Mouse (Mus musculus): ENCODE data around the gene Aplp2. TPM values are rescaled to one million over a fixed set of nuclear protein-coding genes. Genes with fewer than 3 reads are reported as not detected.

Aplp2 gene
- polyA plus RNA-seq, 1 experiment = 47.3 TPM

GRCm38 (mm10) chr9:31203068-31203467 lies 8.5 kb downstream of the Aplp2 start:
- H3K4me3 ChIP-seq (ENCODE audit: insufficient read depth, poor library complexity, severe bottlenecking) = no peak overlapping the region
- peaks cover 12% of the 10 kb centered on the region for H3K79me3 ChIP-seq (ENCODE audit: low read depth)
- TF ChIP-seq MAX (IDR thresholded peaks at IDR 0.05) = peak; percentile 23
- no peak for TF ChIP-seq CEBPB (IDR thresholded peaks at IDR 0.05; ENCODE audit: low read depth)
- TF ChIP-seq CTCF (IDR thresholded peaks at IDR 0.05; ENCODE audit: control insufficient read depth, insufficient read depth, insufficient read length) = no peak
- peak; percentile 35 for TF ChIP-seq MYOD1 (IDR thresholded peaks at IDR 0.05; ENCODE audit: control insufficient read depth, insufficient read length, low read depth)
- no peak for TF ChIP-seq USF1 (IDR thresholded peaks at IDR 0.05; ENCODE audit: low read depth)
- H3K36me3 ChIP-seq (ENCODE audit: control insufficient read depth, insufficient read depth) = no peaks in the 10 kb centered on the region
- no peak overlapping the region for H3ac ChIP-seq (ENCODE audit: control insufficient read depth, insufficient read length, low read depth)
- H3K27me3 ChIP-seq (ENCODE audit: control insufficient read depth, insufficient read depth, insufficient read length) = no peaks in the 10 kb centered on the region
- peaks cover 58% of the 10 kb centered on the region for H3K79me2 ChIP-seq (ENCODE audit: control insufficient read depth, insufficient read depth)

GRCm38 (mm10) chr9:31198614-31199013 lies 13.0 kb downstream of the Aplp2 start:
- Histone ChIP-seq H3K36me3 (ENCODE audit: control insufficient read depth, insufficient read depth) (no peaks in the 10 kb centered on the region), H3K27me3 (ENCODE audit: control insufficient read depth, insufficient read depth, insufficient read length) (no peaks in the 10 kb centered on the region), H3ac (ENCODE audit: control insufficient read depth, insufficient read length, low read depth) (no peak overlapping the region), H3K4me3 (ENCODE audit: insufficient read depth, poor library complexity, severe bottlenecking) (no peak overlapping the region), H3K79me2 (ENCODE audit: control insufficient read depth, insufficient read depth) (peaks cover 34% of the 10 kb centered on the region), H3K79me3 (ENCODE audit: low read depth) (peaks cover 11% of the 10 kb centered on the region)
- TF ChIP-seq CTCF (IDR thresholded peaks at IDR 0.05; ENCODE audit: control insufficient read depth, insufficient read depth, insufficient read length) = no peak
- no peak for TF ChIP-seq MYOD1 (IDR thresholded peaks at IDR 0.05; ENCODE audit: control insufficient read depth, insufficient read length, low read depth)
- no peak for TF ChIP-seq MYOG (IDR thresholded peaks at IDR 0.05; ENCODE audit: control insufficient read depth, extremely low read depth, insufficient read length)
- TF ChIP-seq CEBPB (IDR thresholded peaks at IDR 0.05; ENCODE audit: low read depth) = no peak
- no peak for TF ChIP-seq FOSL1 (IDR thresholded peaks at IDR 0.05; ENCODE audit: insufficient read depth, low read length, poor library complexity, severe bottlenecking)
- no peak for TF ChIP-seq USF1 (IDR thresholded peaks at IDR 0.05; ENCODE audit: low read depth)

- H3K79me3 ChIP-seq (ENCODE audit: low read depth) = peaks cover 14% of the 10 kb centered on the region
- no peak overlapping the region for H3ac ChIP-seq (ENCODE audit: control insufficient read depth, insufficient read length, low read depth)
- H3K79me2 ChIP-seq (ENCODE audit: control insufficient read depth, insufficient read depth) = peaks cover 34% of the 10 kb centered on the region
- no peaks in the 10 kb centered on the region for H3K36me3 ChIP-seq (ENCODE audit: control insufficient read depth, insufficient read depth)
- no peak overlapping the region for H3K4me3 ChIP-seq (ENCODE audit: insufficient read depth, poor library complexity, severe bottlenecking)
- no peaks in the 10 kb centered on the region for H3K27me3 ChIP-seq (ENCODE audit: control insufficient read depth, insufficient read depth, insufficient read length)
- TF ChIP-seq MYOD1 (IDR thresholded peaks at IDR 0.05; ENCODE audit: control insufficient read depth, insufficient read length, low read depth) (no peak), MYOG (IDR thresholded peaks at IDR 0.05; ENCODE audit: control insufficient read depth, extremely low read depth, insufficient read length) (no peak), FOSL1 (IDR thresholded peaks at IDR 0.05; ENCODE audit: insufficient read depth, low read length, poor library complexity, severe bottlenecking) (no peak), CTCF (IDR thresholded peaks at IDR 0.05; ENCODE audit: control insufficient read depth, insufficient read depth, insufficient read length) (no peak), USF1 (IDR thresholded peaks at IDR 0.05; ENCODE audit: low read depth) (no peak), CEBPB (IDR thresholded peaks at IDR 0.05; ENCODE audit: low read depth) (no peak), MAX (IDR thresholded peaks at IDR 0.05) (no peak)
Measured at GRCm38 (mm10) chr9:31197782-31198181, 13.8 kb downstream of the Aplp2 start.

GRCm38 (mm10) chr9:31196742-31197141 lies 14.9 kb downstream of the Aplp2 start:
- peaks cover 24% of the 10 kb centered on the region for H3K79me2 ChIP-seq (ENCODE audit: control insufficient read depth, insufficient read depth)
- no peak for TF ChIP-seq FOSL1 (IDR thresholded peaks at IDR 0.05; ENCODE audit: insufficient read depth, low read length, poor library complexity, severe bottlenecking)
- no peak for TF ChIP-seq MYOD1 (IDR thresholded peaks at IDR 0.05; ENCODE audit: control insufficient read depth, insufficient read length, low read depth)
- TF ChIP-seq MYOG (IDR thresholded peaks at IDR 0.05; ENCODE audit: control insufficient read depth, extremely low read depth, insufficient read length) = no peak
- no peak for TF ChIP-seq USF1 (IDR thresholded peaks at IDR 0.05; ENCODE audit: low read depth)
- no peak for TF ChIP-seq MAX (IDR thresholded peaks at IDR 0.05)
- no peak for TF ChIP-seq CEBPB (IDR thresholded peaks at IDR 0.05; ENCODE audit: low read depth)
- TF ChIP-seq CTCF (IDR thresholded peaks at IDR 0.05; ENCODE audit: control insufficient read depth, insufficient read depth, insufficient read length) = no peak
- H3K4me3 ChIP-seq (ENCODE audit: insufficient read depth, poor library complexity, severe bottlenecking) = no peak overlapping the region
- H3K27me3 ChIP-seq (ENCODE audit: control insufficient read depth, insufficient read depth, insufficient read length) = no peaks in the 10 kb centered on the region
- no peak overlapping the region for H3ac ChIP-seq (ENCODE audit: control insufficient read depth, insufficient read length, low read depth)
- H3K79me3 ChIP-seq (ENCODE audit: low read depth) = peaks cover 12% of the 10 kb centered on the region
- H3K36me3 ChIP-seq (ENCODE audit: control insufficient read depth, insufficient read depth) = no peaks in the 10 kb centered on the region

GRCm38 (mm10) chr9:31195573-31195972 lies 16.0 kb downstream of the Aplp2 start:
- peaks cover 14% of the 10 kb centered on the region for H3K79me2 ChIP-seq (ENCODE audit: control insufficient read depth, insufficient read depth)
- TF ChIP-seq CTCF (IDR thresholded peaks at IDR 0.05; ENCODE audit: control insufficient read depth, insufficient read depth, insufficient read length) = no peak
- TF ChIP-seq USF1 (IDR thresholded peaks at IDR 0.05; ENCODE audit: low read depth) = no peak
- TF ChIP-seq CEBPB (IDR thresholded peaks at IDR 0.05; ENCODE audit: low read depth) = no peak
- TF ChIP-seq MYOG (IDR thresholded peaks at IDR 0.05; ENCODE audit: control insufficient read depth, extremely low read depth, insufficient read length) = no peak
- no peak for TF ChIP-seq MAX (IDR thresholded peaks at IDR 0.05)
- no peak for TF ChIP-seq MYOD1 (IDR thresholded peaks at IDR 0.05; ENCODE audit: control insufficient read depth, insufficient read length, low read depth)
- no peak for TF ChIP-seq FOSL1 (IDR thresholded peaks at IDR 0.05; ENCODE audit: insufficient read depth, low read length, poor library complexity, severe bottlenecking)
- no peak overlapping the region for H3ac ChIP-seq (ENCODE audit: control insufficient read depth, insufficient read length, low read depth)
- no peaks in the 10 kb centered on the region for H3K27me3 ChIP-seq (ENCODE audit: control insufficient read depth, insufficient read depth, insufficient read length)
- H3K36me3 ChIP-seq (ENCODE audit: control insufficient read depth, insufficient read depth) = no peaks in the 10 kb centered on the region
- H3K79me3 ChIP-seq (ENCODE audit: low read depth) = peaks cover 7% of the 10 kb centered on the region
- H3K4me3 ChIP-seq (ENCODE audit: insufficient read depth, poor library complexity, severe bottlenecking) = no peak overlapping the region

GRCm38 (mm10) chr9:31192378-31192777 lies 19.2 kb downstream of the Aplp2 start:
- Histone ChIP-seq H3K36me3 (ENCODE audit: control insufficient read depth, insufficient read depth) (no peaks in the 10 kb centered on the region), H3K79me2 (ENCODE audit: control insufficient read depth, insufficient read depth) (no peaks in the 10 kb centered on the region), H3K79me3 (ENCODE audit: low read depth) (peaks cover 5% of the 10 kb centered on the region), H3ac (ENCODE audit: control insufficient read depth, insufficient read length, low read depth) (no peak overlapping the region), H3K27me3 (ENCODE audit: control insufficient read depth, insufficient read depth, insufficient read length) (no peaks in the 10 kb centered on the region), H3K4me3 (ENCODE audit: insufficient read depth, poor library complexity, severe bottlenecking) (no peak overlapping the region)
- no peak for TF ChIP-seq MAX (IDR thresholded peaks at IDR 0.05)
- no peak for TF ChIP-seq CTCF (IDR thresholded peaks at IDR 0.05; ENCODE audit: control insufficient read depth, insufficient read depth, insufficient read length)
- no peak for TF ChIP-seq MYOG (IDR thresholded peaks at IDR 0.05; ENCODE audit: control insufficient read depth, extremely low read depth, insufficient read length)
- no peak for TF ChIP-seq CEBPB (IDR thresholded peaks at IDR 0.05; ENCODE audit: low read depth)
- TF ChIP-seq USF1 (IDR thresholded peaks at IDR 0.05; ENCODE audit: low read depth) = no peak
- TF ChIP-seq FOSL1 (IDR thresholded peaks at IDR 0.05; ENCODE audit: insufficient read depth, low read length, poor library complexity, severe bottlenecking) = no peak
- TF ChIP-seq MYOD1 (IDR thresholded peaks at IDR 0.05; ENCODE audit: control insufficient read depth, insufficient read length, low read depth) = no peak

Measured in C2C12 (cell line).